Mouse (Mus musculus): ENCODE results near the gene Tcf3. TPM values are rescaled to one million over a fixed set of nuclear protein-coding genes. Genes with fewer than 3 reads are reported as not detected.

Gene Tcf3
- polyA plus RNA-seq, 1 experiment from 2014 or later = 93.7 TPM

DNA sequence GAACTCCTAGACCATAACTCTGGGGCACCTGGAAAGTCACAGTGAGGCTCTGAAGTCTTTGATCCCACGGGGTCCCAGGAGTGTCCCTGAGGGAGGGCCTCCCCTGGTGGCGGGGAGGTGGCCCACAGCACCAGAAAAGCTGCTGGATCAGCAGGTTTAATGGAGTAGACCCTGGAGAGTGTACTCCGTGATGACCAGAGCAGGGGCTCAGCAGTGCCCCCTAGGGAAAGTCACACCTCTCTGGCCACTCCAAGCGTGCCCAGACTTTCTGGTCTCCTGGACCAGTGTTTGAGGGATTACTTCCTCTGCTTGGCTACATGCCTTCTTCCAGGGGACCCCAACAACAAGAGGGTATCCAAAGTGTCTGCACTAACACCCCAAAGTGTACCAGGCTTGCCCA, 50.0 kb downstream of the Tcf3 start:
- 72% methylated on average over 4 of the region's 4 CpGs for WGBS
- DNase-seq (ENCODE audit: low spot score) = no peak
- no peaks in the 10 kb centered on the region for H3K27me3 ChIP-seq (replicated peaks; ENCODE audit: control insufficient read depth, insufficient read depth, low read length)
- H3K4me1 ChIP-seq (ENCODE audit: control insufficient read depth, insufficient read depth, low read length) = peaks cover 18% of the 10 kb centered on the region
- ATAC-seq (ENCODE audit: low read depth) = no peak
- no peaks in the 10 kb centered on the region for H3K9me3 ChIP-seq (ENCODE audit: control insufficient read depth, low read length)
- 0 out of 2 replicates have a peak overlapping the region, but pooled peaks have one; percentile 95 for H3K9ac ChIP-seq (ENCODE audit: low read depth, low read length)
- H3K4me2 ChIP-seq (ENCODE audit: low read depth, low read length) = 0 out of 2 replicates have a peak overlapping the region, but pooled peaks have one; percentile 8
- H3K27ac ChIP-seq (replicated peaks; ENCODE audit: low read depth, low read length) = no peak overlapping the region
- H3K4me3 ChIP-seq (ENCODE audit: low read depth, low read length) = no peak overlapping the region
- H3K36me3 ChIP-seq (ENCODE audit: control insufficient read depth, insufficient read depth, low read length) = peaks cover 46% of the 10 kb centered on the region

DNA sequence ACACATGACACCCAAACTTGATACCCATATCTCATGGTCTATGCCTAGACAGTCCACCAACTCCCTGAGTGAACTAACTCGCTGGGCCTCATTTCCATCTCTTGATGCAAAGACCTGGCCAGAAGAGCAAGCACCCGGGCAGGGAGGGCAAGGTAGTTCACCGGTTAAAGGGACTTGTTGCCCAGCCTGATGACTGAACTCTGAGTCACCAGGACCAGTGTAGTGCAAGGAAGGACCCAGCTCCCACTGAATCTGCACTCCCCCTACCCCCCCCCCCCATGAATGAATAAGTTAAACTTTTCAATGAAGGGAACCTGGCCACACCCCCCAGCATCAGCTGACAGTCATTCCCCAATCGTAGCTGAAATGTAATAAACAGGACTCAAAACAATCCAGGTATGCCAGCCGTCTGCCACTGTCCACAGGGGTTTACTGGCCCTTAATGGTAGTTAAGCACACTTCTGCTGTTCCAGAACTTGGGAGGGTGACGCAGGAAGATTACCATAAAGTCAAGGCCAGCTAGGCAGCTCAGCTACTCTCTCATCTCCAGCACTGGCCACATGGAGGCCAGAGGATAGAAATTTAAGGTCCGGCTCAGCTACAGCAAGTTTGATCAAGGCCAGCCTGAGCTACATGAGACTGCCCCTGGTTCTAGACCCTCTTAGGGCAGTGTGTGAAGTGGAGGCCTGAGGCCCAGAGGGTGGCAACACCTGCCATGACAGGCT, 50.6 kb downstream of the Tcf3 start:
- DNase-seq (ENCODE audit: low spot score) (no peak), ATAC-seq (ENCODE audit: low read depth) (no peak)
- peaks cover 13% of the 10 kb centered on the region for H3K4me1 ChIP-seq (ENCODE audit: control insufficient read depth, insufficient read depth, low read length)
- H3K4me2 ChIP-seq (ENCODE audit: low read depth, low read length) = no peak overlapping the region
- no peaks in the 10 kb centered on the region for H3K9me3 ChIP-seq (ENCODE audit: control insufficient read depth, low read length)
- 86% methylated on average over 7 of the region's 7 CpGs for WGBS
- no peak overlapping the region for H3K27ac ChIP-seq (replicated peaks; ENCODE audit: low read depth, low read length)
- H3K4me3 ChIP-seq (ENCODE audit: low read depth, low read length) = no peak overlapping the region
- H3K27me3 ChIP-seq (replicated peaks; ENCODE audit: control insufficient read depth, insufficient read depth, low read length) = no peaks in the 10 kb centered on the region
- no peak overlapping the region for H3K9ac ChIP-seq (ENCODE audit: low read depth, low read length)
- peaks cover 46% of the 10 kb centered on the region for H3K36me3 ChIP-seq (ENCODE audit: control insufficient read depth, insufficient read depth, low read length)

DNA sequence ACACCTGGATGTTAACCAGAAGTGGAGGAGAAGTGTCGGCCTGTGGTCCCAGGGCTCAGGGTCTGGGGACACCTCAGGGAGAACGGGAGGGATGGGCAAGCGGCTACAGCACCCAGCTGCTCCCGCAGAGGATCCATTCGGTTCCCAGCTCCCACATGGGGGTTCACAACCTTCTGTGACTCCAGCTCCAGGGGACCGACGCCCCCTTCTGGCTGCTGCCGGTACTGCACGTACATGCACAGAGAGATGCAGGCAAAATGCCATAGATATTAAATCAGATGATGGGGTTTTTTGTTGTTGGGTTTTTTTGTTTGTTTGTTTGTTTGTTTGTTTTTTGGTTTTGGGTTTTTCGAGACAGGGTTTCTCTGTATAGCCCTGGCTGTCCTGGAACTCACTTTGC, 55.7 kb downstream of the Tcf3 start:
- Histone ChIP-seq H3K4me1 (ENCODE audit: control insufficient read depth, insufficient read depth, low read length) (no peaks in the 10 kb centered on the region), H3K4me3 (ENCODE audit: low read depth, low read length) (no peak overlapping the region), H3K27ac (replicated peaks; ENCODE audit: low read depth, low read length) (no peak overlapping the region), H3K9ac (ENCODE audit: low read depth, low read length) (no peak overlapping the region), H3K36me3 (ENCODE audit: control insufficient read depth, insufficient read depth, low read length) (peaks cover 30% of the 10 kb centered on the region), H3K9me3 (ENCODE audit: control insufficient read depth, low read length) (no peaks in the 10 kb centered on the region), H3K27me3 (replicated peaks; ENCODE audit: control insufficient read depth, insufficient read depth, low read length) (no peaks in the 10 kb centered on the region), H3K4me2 (ENCODE audit: low read depth, low read length) (no peak overlapping the region)
- WGBS = 50% methylated on average over 10 of the region's 10 CpGs
- DNase-seq (ENCODE audit: low spot score) (no peak), ATAC-seq (ENCODE audit: low read depth) (no peak)

DNA sequence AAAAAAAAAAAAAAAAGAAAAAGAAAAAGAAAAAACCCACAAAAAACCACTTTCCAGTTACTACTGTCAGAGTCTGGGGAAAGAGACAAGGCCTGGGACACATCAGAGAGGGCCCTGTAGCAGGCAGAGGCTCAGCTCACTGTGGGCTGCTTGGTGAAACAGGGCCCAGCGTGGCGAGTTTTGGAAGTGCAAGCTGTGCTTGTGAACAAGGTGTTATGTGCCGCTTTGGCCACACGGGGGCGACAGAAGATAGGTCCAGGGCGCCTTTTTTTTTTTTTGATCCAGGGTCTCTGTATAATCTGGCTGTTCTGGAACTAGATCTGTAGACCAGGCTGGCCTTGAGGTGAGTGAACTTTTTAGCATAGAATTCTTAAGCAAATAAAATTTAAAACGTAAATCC, 57.3 kb downstream of the Tcf3 start:
- ATAC-seq (ENCODE audit: low read depth) = peak; percentile 61; the same call in 1 of the 2 replicates
- no peak overlapping the region for H3K4me2 ChIP-seq (ENCODE audit: low read depth, low read length)
- H3K4me1 ChIP-seq (ENCODE audit: control insufficient read depth, insufficient read depth, low read length) = 0 out of 2 replicates have a peak, but pooled peaks cover 3% of the 10 kb centered on the region
- H3K9me3 ChIP-seq (ENCODE audit: control insufficient read depth, low read length) = no peaks in the 10 kb centered on the region
- no peak overlapping the region for H3K27ac ChIP-seq (replicated peaks; ENCODE audit: low read depth, low read length)
- WGBS = 3% methylated on average over 7 of the region's 7 CpGs
- no peak overlapping the region for H3K4me3 ChIP-seq (ENCODE audit: low read depth, low read length)
- peak; percentile 95 for DNase-seq (ENCODE audit: low spot score)
- H3K36me3 ChIP-seq (ENCODE audit: control insufficient read depth, insufficient read depth, low read length) = peaks cover 15% of the 10 kb centered on the region
- no peaks in the 10 kb centered on the region for H3K27me3 ChIP-seq (replicated peaks; ENCODE audit: control insufficient read depth, insufficient read depth, low read length)
- no peak overlapping the region for H3K9ac ChIP-seq (ENCODE audit: low read depth, low read length)

- no peak overlapping the region for H3K27ac ChIP-seq (replicated peaks; ENCODE audit: low read depth, low read length)
- H3K4me1 ChIP-seq (ENCODE audit: control insufficient read depth, insufficient read depth, low read length) = 0 out of 2 replicates have a peak, but pooled peaks cover 3% of the 10 kb centered on the region
- no peaks in the 10 kb centered on the region for H3K9me3 ChIP-seq (ENCODE audit: control insufficient read depth, low read length)
- no peak overlapping the region for H3K4me2 ChIP-seq (ENCODE audit: low read depth, low read length)
- no peaks in the 10 kb centered on the region for H3K27me3 ChIP-seq (replicated peaks; ENCODE audit: control insufficient read depth, insufficient read depth, low read length)
- no peak overlapping the region for H3K9ac ChIP-seq (ENCODE audit: low read depth, low read length)
- WGBS = 27% methylated on average over 6 of the region's 6 CpGs
- ATAC-seq (ENCODE audit: low read depth) (no peak), DNase-seq (ENCODE audit: low spot score) (peak; percentile 51)
- H3K36me3 ChIP-seq (ENCODE audit: control insufficient read depth, insufficient read depth, low read length) = no peaks in the 10 kb centered on the region
- H3K4me3 ChIP-seq (ENCODE audit: low read depth, low read length) = no peak overlapping the region
Measured at GRCm38 (mm10) chr10:80374063-80374462, 59.4 kb downstream of the Tcf3 start.

- Histone ChIP-seq H3K4me1 (ENCODE audit: control insufficient read depth, insufficient read depth, low read length) (0 out of 2 replicates have a peak, but pooled peaks cover 3% of the 10 kb centered on the region), H3K4me3 (ENCODE audit: low read depth, low read length) (no peak overlapping the region), H3K27me3 (replicated peaks; ENCODE audit: control insufficient read depth, insufficient read depth, low read length) (no peaks in the 10 kb centered on the region), H3K9ac (ENCODE audit: low read depth, low read length) (no peak overlapping the region), H3K9me3 (ENCODE audit: control insufficient read depth, low read length) (no peaks in the 10 kb centered on the region), H3K27ac (replicated peaks; ENCODE audit: low read depth, low read length) (no peak overlapping the region), H3K36me3 (ENCODE audit: control insufficient read depth, insufficient read depth, low read length) (no peaks in the 10 kb centered on the region), H3K4me2 (ENCODE audit: low read depth, low read length) (no peak overlapping the region)
- ATAC-seq (ENCODE audit: low read depth) = no peak
- DNase-seq (ENCODE audit: low spot score) = no peak
- WGBS = 70% methylated on average over 5 of the region's 6 CpGs
Measured at GRCm38 (mm10) chr10:80372706-80373105, 60.7 kb downstream of the Tcf3 start.

- no peaks in the 10 kb centered on the region for H3K27me3 ChIP-seq (replicated peaks; ENCODE audit: control insufficient read depth, insufficient read depth, low read length)
- WGBS = 46% methylated on average over 9 of the region's 9 CpGs
- H3K9ac ChIP-seq (ENCODE audit: low read depth, low read length) = no peak overlapping the region
- no peak overlapping the region for H3K27ac ChIP-seq (replicated peaks; ENCODE audit: low read depth, low read length)
- H3K36me3 ChIP-seq (ENCODE audit: control insufficient read depth, insufficient read depth, low read length) = no peaks in the 10 kb centered on the region
- H3K4me1 ChIP-seq (ENCODE audit: control insufficient read depth, insufficient read depth, low read length) = 0 out of 2 replicates have a peak, but pooled peaks cover 3% of the 10 kb centered on the region
- H3K4me2 ChIP-seq (ENCODE audit: low read depth, low read length) = peak overlapping the region; percentile 21
- no peaks in the 10 kb centered on the region for H3K9me3 ChIP-seq (ENCODE audit: control insufficient read depth, low read length)
- ATAC-seq (ENCODE audit: low read depth) = no peak
- no peak for DNase-seq (ENCODE audit: low spot score)
- 0 out of 2 replicates have a peak overlapping the region, but pooled peaks have one; percentile 28 for H3K4me3 ChIP-seq (ENCODE audit: low read depth, low read length)
Measured at GRCm38 (mm10) chr10:80371983-80372382, 61.5 kb downstream of the Tcf3 start.

DNA sequence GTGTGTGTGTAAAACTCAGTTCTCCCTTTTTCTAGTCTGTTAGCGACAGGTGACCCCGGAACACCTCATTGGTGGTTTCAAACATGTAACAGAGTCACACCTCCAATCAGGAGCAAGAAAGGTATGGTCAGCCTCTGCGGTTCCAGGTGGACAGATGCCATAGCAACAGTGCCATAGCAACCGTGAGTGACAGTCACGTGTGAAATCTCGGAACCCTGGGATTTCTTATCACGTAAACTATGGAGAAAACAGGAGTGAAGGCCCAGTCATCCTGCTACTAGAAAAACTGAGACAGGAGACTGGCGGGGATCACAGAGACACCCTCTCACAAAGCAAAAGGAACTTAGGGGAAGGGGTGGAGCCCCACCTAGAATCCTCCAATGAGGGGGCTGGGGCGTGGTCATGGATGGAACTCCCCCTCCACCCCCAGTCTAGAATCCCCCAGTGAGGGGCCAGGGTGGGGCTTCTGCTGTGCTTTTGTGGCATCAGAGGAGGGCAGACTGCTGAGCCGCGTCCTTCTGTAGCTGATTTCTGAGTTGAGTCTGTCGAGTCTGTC, 62.0 kb downstream of the Tcf3 start:
- no peaks in the 10 kb centered on the region for H3K27me3 ChIP-seq (replicated peaks; ENCODE audit: control insufficient read depth, insufficient read depth, low read length)
- H3K4me2 ChIP-seq (ENCODE audit: low read depth, low read length) = peak overlapping the region; percentile 21
- WGBS = 4% methylated on average over 12 of the region's 12 CpGs
- H3K9ac ChIP-seq (ENCODE audit: low read depth, low read length) = no peak overlapping the region
- DNase-seq (ENCODE audit: low spot score) = peak; percentile 93
- peak; percentile 80 for ATAC-seq (ENCODE audit: low read depth)
- 0 out of 2 replicates have a peak, but pooled peaks cover 3% of the 10 kb centered on the region for H3K4me1 ChIP-seq (ENCODE audit: control insufficient read depth, insufficient read depth, low read length)
- peak overlapping the region; percentile 19; the same call in 1 of the 2 replicates for H3K27ac ChIP-seq (replicated peaks; ENCODE audit: low read depth, low read length)
- H3K36me3 ChIP-seq (ENCODE audit: control insufficient read depth, insufficient read depth, low read length) = no peaks in the 10 kb centered on the region
- peak overlapping the region; percentile 28 for H3K4me3 ChIP-seq (ENCODE audit: low read depth, low read length)
- no peaks in the 10 kb centered on the region for H3K9me3 ChIP-seq (ENCODE audit: control insufficient read depth, low read length)
